Mouse (Mus musculus) lung, embryonic 16.5 days (tissue): ENCODE measurements around the gene Htr3b. TPM values are rescaled to one million over a fixed set of nuclear protein-coding genes. Genes with fewer than 3 reads are reported as not detected.
A peak's percentile ranks its signal among the peaks of the same experiment; 100 is the strongest.
"Not testable (repeated sequence)": the region's sequence is repeated elsewhere in the genome, so short reads cannot be mapped to it uniquely, and the experiment has no call there.

ENCODE experiments used
- ATAC-seq: fragments of 200-750 bp; cut with Nextera tagmentation; 2 replicates; pipeline ENCODE4 v1.8.0; 2017; ENCODE audit warnings: low read depth, mild to moderate bottlenecking, moderate library complexity
- H3K27ac ChIP-seq: fragments of 300-500 bp; sonication (generic); 2 replicates; pipeline ENCODE4 v1.5.1; 2014; ENCODE audit warnings: mild to moderate bottlenecking, control low read depth, low read length
- H3K27me3 ChIP-seq: fragments of 300-500 bp; sonication (generic); 2 replicates; pipeline ENCODE4 v1.6.1; 2014; ENCODE audit warnings: low read depth, low read length, mixed read lengths; ENCODE audit not compliant: control insufficient read depth, insufficient read depth
- H3K36me3 ChIP-seq: fragments of 300-500 bp; sonication (generic); 2 replicates; pipeline ENCODE4 v1.6.1; 2014; ENCODE audit warnings: low read length; ENCODE audit not compliant: control insufficient read depth, insufficient read depth
- H3K4me1 ChIP-seq: fragments of 300-500 bp; sonication (generic); replicated peaks from 2 replicates; pipeline ENCODE4 v1.6.1; 2014; ENCODE audit warnings: low read length, mixed read lengths; ENCODE audit not compliant: control insufficient read depth, insufficient read depth
- H3K4me2 ChIP-seq: fragments of 300-500 bp; sonication (generic); 2 replicates; pipeline ENCODE4 v1.6.1; 2014; ENCODE audit warnings: low read depth, low read length, control low read depth
- H3K4me3 ChIP-seq: fragments of 300-500 bp; sonication (generic); 2 replicates; pipeline ENCODE4 v1.5.1; 2014; ENCODE audit warnings: mild to moderate bottlenecking, low read length, control low read depth
- H3K9ac ChIP-seq: fragments of 300-500 bp; sonication (generic); 2 replicates; pipeline ENCODE4 v1.6.1; 2014; ENCODE audit warnings: low read length, control low read depth
- H3K9me3 ChIP-seq: fragments of 300-500 bp; sonication (generic); 2 replicates; pipeline ENCODE4 v1.6.1; 2016; ENCODE audit warnings: low read length; ENCODE audit not compliant: control insufficient read depth
- WGBS: fragments of 180-500 bp; shearing (Covaris S2); extraction: QIAGEN DNeasy Blood & Tissue Kit; methylation state at CpG from one replicate; pipeline ENCODE4 v1.1.7; 2014; 5-methylcytosine and 5-hydroxymethylcytosine counted together
- polyA plus RNA-seq: library from polyadenylated mRNA; unstranded; fragments of >200 nt; fragmentation: Nextera tagmentation; extraction: Ambion mirVana; gene quantifications from 2 replicates; pipeline ENCODE4 v1.2.1, GENCODE M21; 2015

The Htr3b gene
- polyA plus RNA-seq, 1 experiment from 2014 or later = 0.20 TPM

- H3K4me2 ChIP-seq = peak within 1 kb of the TSS; percentile 78
- peak within 1 kb of the TSS; percentile 87 for H3K4me3 ChIP-seq
- ATAC-seq = peak; percentile 97
- H3K36me3 ChIP-seq = no peaks in the 10 kb centered on the region
- no peaks in the 10 kb centered on the region for H3K9me3 ChIP-seq
- H3K27me3 ChIP-seq = no peaks in the 10 kb centered on the region
- WGBS = under 1% methylated on average over 71 of the region's 94 CpGs
- H3K27ac ChIP-seq = peak within 1 kb of the TSS; percentile 92
- H3K4me1 ChIP-seq = peaks cover 5% of the 10 kb centered on the region
- H3K9ac ChIP-seq = peak within 1 kb of the TSS; percentile 88
These were observed 20.3 kb upstream of the Htr3b start, which contains the start of gene Usp28 for GRCm38 (mm10) chr9:48984845-48985707. Usp28 (plus strand) TSS chr9:48985375.

GRCm38 (mm10) chr9:48984320-48984844 is 19.6 kb upstream of the Htr3b start:
- WGBS = 15% methylated on average over 8 of the region's 8 CpGs
- Histone ChIP-seq H3K27ac (peak overlapping the region; percentile 92), H3K4me2 (peak overlapping the region; percentile 53), H3K4me3 (peak overlapping the region; percentile 87), H3K27me3 (no peaks in the 10 kb centered on the region), H3K9me3 (no peaks in the 10 kb centered on the region), H3K9ac (peak overlapping the region; percentile 75), H3K4me1 (peaks cover 5% of the 10 kb centered on the region), H3K36me3 (no peaks in the 10 kb centered on the region)
- ATAC-seq = peak; percentile 9

DNA sequence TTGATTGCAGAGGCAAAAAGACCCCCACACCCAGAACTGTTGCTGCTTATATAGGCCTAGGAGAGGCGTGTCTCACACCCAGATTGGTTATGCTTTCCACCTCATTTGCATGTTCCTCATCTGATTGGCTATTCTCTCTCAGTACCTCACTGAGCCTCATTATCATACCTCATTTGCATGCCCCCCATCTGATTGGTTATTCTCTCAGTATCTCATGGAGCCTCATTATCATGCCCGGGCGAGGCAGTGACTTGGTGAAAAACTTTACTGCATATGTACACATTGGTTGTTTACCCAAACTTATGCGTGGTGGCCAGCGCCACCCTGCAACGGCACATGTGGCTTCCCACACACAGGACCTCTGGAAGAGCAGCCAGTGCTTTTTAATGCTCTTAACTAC is 19.0 kb upstream of the Htr3b start:
- not testable (repeated sequence) for H3K4me1 ChIP-seq, H3K9me3 ChIP-seq, H3K4me2 ChIP-seq, H3K9ac ChIP-seq, H3K36me3 ChIP-seq, H3K27me3 ChIP-seq, H3K27ac ChIP-seq, ATAC-seq, H3K4me3 ChIP-seq
- WGBS = 92% methylated on average over 6 of the region's 6 CpGs

DNA sequence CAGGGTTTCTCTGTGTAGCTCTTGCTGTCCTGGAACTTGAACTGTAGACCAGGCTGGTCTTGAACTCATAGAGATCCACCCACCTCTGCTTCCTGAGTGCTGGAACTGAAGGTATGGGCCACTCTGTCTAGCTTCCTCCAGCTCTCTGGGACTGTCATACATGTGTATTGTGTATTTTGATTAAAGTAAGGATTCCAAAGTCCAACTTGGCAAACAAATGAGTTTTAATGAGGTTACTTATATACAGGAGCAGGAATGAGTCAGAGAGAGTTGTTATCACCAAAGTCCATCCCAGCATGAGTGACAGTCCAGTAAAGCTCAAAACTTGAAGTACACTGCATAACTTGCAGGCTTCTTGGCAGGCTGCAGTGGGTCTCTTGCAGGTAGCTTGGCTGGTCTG is 17.0 kb upstream of the Htr3b start:
- H3K4me2 ChIP-seq = no peak overlapping the region
- H3K4me1 ChIP-seq = peaks cover 3% of the 10 kb centered on the region
- H3K36me3 ChIP-seq = no peaks in the 10 kb centered on the region
- H3K9me3 ChIP-seq = no peaks in the 10 kb centered on the region
- no peak overlapping the region for H3K27ac ChIP-seq
- H3K27me3 ChIP-seq = no peaks in the 10 kb centered on the region
- ATAC-seq = no peak
- no peak overlapping the region for H3K9ac ChIP-seq
- H3K4me3 ChIP-seq = no peak overlapping the region

DNA sequence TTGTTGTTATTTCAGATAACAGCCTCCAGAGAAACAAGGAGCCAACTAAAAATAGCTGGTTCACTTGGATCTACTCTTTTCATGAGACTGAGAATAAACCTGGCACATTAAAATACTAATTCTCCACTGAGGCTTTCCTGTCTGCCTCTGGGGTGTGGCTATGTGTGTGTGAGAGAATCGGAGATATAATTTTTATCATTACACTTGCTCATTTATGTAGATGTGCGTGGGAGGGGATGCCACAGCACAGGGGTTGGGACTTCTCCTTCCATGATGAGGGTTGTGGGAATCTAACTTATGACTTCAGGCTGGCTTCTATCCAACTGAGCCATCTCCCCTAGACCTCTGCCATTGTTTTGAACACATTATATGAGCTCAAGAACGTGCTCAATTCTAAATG is 16.0 kb upstream of the Htr3b start:
- Histone ChIP-seq H3K36me3 (no peaks in the 10 kb centered on the region), H3K4me3 (no peak overlapping the region), H3K4me2 (no peak overlapping the region), H3K9ac (no peak overlapping the region), H3K27ac (no peak overlapping the region), H3K4me1 (no peaks in the 10 kb centered on the region; the same call in 1 of the 2 replicates), H3K9me3 (no peaks in the 10 kb centered on the region), H3K27me3 (no peaks in the 10 kb centered on the region)
- no peak for ATAC-seq
- WGBS = 74% methylated on average over 3 of the region's 3 CpGs

GRCm38 (mm10) chr9:48980371-48980770 is 15.6 kb upstream of the Htr3b start:
- WGBS = 73% methylated on average over 5 of the region's 5 CpGs
- Histone ChIP-seq H3K4me3 (no peak overlapping the region), H3K27me3 (no peaks in the 10 kb centered on the region), H3K4me1 (no peaks in the 10 kb centered on the region; the same call in 1 of the 2 replicates), H3K4me2 (no peak overlapping the region), H3K9me3 (no peaks in the 10 kb centered on the region), H3K27ac (no peak overlapping the region), H3K36me3 (no peaks in the 10 kb centered on the region), H3K9ac (no peak overlapping the region)
- no peak for ATAC-seq

- no peaks in the 10 kb centered on the region for H3K9me3 ChIP-seq
- H3K27ac ChIP-seq = no peak overlapping the region
- no peak overlapping the region for H3K4me2 ChIP-seq
- H3K36me3 ChIP-seq = no peaks in the 10 kb centered on the region
- H3K4me1 ChIP-seq = no peaks in the 10 kb centered on the region
- ATAC-seq = no peak
- WGBS = 73% methylated on average over 6 of the region's 6 CpGs
- H3K27me3 ChIP-seq = no peaks in the 10 kb centered on the region
- H3K4me3 ChIP-seq = no peak overlapping the region
- H3K9ac ChIP-seq = no peak overlapping the region
These were observed 12.0 kb upstream of the Htr3b start for GRCm38 (mm10) chr9:48976661-48977355.

DNA sequence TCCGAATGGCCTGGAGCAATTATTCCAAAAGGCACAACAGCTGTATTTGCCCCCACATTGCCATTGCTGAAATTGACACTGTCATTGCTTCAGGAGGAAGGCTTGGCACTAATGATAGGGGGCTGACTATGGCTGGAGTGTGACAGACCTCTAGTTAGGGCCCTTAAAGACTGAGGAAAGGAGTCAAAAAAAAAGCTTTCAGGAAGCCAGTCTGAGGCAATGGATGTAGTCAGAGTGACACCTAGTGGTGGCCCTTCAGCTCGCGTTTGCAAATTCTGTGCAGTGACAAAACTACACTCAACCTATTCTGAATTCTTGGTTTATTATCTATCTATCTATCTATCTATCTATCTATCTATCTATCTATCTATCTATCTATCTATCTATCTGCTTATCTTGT is 7.7 kb upstream of the Htr3b start:
- H3K9ac ChIP-seq = no peak overlapping the region
- H3K4me3 ChIP-seq = no peak overlapping the region
- 34% methylated on average over 3 of the region's 3 CpGs for WGBS
- H3K4me2 ChIP-seq = no peak overlapping the region
- no peak for ATAC-seq
- H3K4me1 ChIP-seq = no peaks in the 10 kb centered on the region
- H3K36me3 ChIP-seq = no peaks in the 10 kb centered on the region
- no peaks in the 10 kb centered on the region for H3K27me3 ChIP-seq
- no peaks in the 10 kb centered on the region for H3K9me3 ChIP-seq
- no peak overlapping the region for H3K27ac ChIP-seq

GRCm38 (mm10) chr9:48962131-48962530 is 2.7 kb downstream of the Htr3b start:
- H3K9ac ChIP-seq = no peak overlapping the region
- H3K36me3 ChIP-seq = no peaks in the 10 kb centered on the region
- no peak for ATAC-seq
- no peaks in the 10 kb centered on the region for H3K4me1 ChIP-seq
- 37% methylated on average over 7 of the region's 7 CpGs for WGBS
- peaks cover 5% of the 10 kb centered on the region; the same call in 1 of the 2 replicates for H3K27me3 ChIP-seq
- no peaks in the 10 kb centered on the region for H3K9me3 ChIP-seq
- H3K27ac ChIP-seq = no peak overlapping the region
- no peak overlapping the region for H3K4me2 ChIP-seq
- H3K4me3 ChIP-seq = no peak overlapping the region
